Mouse (Mus musculus): ENCODE results near the gene Gpt2. TPM values are rescaled to one million over a fixed set of nuclear protein-coding genes. Genes with fewer than 3 reads are reported as not detected.

The Gpt2 gene
- total RNA-seq, 2 experiments from 2014 or later, result 53.9 to 63.7 TPM

DNA sequence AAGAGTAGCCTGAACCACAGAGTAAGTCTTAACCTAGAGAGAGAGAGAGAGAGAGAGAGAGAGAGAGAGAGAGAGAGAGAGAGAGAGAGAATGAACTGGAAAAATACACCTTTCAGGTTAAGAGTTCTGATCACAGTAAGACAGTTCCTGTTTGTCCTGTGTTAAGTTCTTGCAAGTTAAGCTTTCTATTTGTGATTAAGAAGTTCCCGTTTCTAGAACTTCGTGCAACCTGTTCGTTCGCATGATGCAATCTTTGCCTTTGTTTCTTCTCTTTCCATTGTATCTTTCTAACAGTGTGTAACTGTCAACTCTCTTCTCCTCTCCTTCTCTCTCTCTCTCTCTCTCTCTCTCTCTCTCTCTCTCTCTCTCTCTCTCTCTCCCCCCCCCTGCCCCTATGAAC is 78.1 kb downstream of the Gpt2 start:
- no peak for DNase-seq (ENCODE audit: low spot score in 2 of 2)

DNA sequence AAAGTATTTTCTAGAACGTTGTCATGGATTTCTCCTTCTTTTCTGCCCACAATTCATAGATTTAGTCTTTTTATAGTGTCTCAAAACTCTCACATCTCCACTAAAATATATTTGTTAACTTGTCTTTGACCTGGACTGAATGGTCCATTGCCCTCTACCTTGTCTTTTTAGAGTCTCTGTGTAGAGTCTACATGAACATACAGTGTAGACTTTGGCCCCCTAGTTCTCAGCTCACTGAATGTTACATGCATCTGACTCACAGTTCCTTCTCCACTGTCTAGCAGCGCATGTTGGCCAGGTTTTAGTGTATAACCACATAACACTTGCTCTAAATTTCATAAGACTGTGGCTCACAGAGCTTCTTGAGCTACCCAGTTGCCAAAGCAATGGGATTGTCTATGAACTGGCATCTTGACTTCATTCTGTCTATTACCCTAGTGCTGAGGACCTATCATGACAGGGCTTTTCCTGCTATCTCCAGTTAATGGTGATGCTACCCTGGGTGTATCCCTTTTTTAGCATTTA is 81.7 kb downstream of the Gpt2 start:
- no peak for DNase-seq (ENCODE audit: low spot score in 2 of 2)

Other genes starting within 250 kb of the Gpt2 start
- gene Orc6, start 192.9 kb upstream of the Gpt2 start, total RNA-seq (2021), result 10 to 100 TPM; 46.6 to 48.6 TPM
- gene Vps35, start 192.8 kb upstream of the Gpt2 start, total RNA-seq (2021), result 10 to 100 TPM; 86.3 to 94.8 TPM
- 1 to 10 TPM; 1.9 to 3.9 TPM for gene Mylk3, start 106.2 kb upstream of the Gpt2 start, total RNA-seq (2021)
- gene 4921524J17Rik, start 59.7 kb upstream of the Gpt2 start, total RNA-seq (2021), result 10 to 100 TPM; 36.1 to 37.5 TPM
- gene Dnaja2, start 62.8 kb downstream of the Gpt2 start, total RNA-seq (2021), result 100 to 1,000 TPM; 140 to 159 TPM
- gene Neto2, start 208.3 kb downstream of the Gpt2 start, total RNA-seq (2021), result 1 to 10 TPM; 6.9 to 7.0 TPM

Data from adrenal gland, postnatal 4 days (tissue).